Mouse (Mus musculus): Measurements from ENCODE around the gene BC052040. TPM values are rescaled to one million over a fixed set of nuclear protein-coding genes. Genes with fewer than 3 reads are reported as not detected.

The BC052040 gene
- total RNA-seq, 2 experiments from 2014 or later: 10.0 to 28.1 TPM

DNA sequence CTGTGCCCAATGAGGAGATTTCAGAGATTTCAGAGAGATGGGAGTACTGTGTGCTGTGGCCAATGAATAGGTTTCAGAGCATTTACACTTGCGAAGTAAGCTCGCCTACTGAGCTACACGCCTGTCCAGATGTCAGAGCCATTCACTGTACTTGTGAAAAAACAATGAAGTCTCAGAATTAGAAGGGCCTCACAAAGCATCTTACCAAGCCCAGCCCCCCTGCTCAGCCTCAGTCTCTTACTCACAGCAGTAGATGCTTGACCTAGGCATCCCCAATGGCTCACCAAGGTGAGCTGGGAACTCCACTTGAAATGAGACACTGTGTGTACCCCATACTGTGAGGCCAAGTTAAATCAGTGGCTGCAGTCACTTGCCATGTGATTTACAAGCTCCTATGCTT, 166.1 kb downstream of the BC052040 start:
- ATAC-seq (replicated peaks; ENCODE audit: low FRiP score, poor library complexity, severe bottlenecking): no peak

- no peak for ATAC-seq (replicated peaks; ENCODE audit: low FRiP score, poor library complexity, severe bottlenecking)
Observed at GRCm38 (mm10) chr2:115751177-115751576, 169.7 kb downstream of the BC052040 start.

GRCm38 (mm10) chr2:115757685-115758084, 176.2 kb downstream of the BC052040 start:
- ATAC-seq (replicated peaks; ENCODE audit: low FRiP score, poor library complexity, severe bottlenecking): no peak

GRCm38 (mm10) chr2:115758542-115758941, 177.0 kb downstream of the BC052040 start:
- ATAC-seq (replicated peaks; ENCODE audit: low FRiP score, poor library complexity, severe bottlenecking): no peak

DNA sequence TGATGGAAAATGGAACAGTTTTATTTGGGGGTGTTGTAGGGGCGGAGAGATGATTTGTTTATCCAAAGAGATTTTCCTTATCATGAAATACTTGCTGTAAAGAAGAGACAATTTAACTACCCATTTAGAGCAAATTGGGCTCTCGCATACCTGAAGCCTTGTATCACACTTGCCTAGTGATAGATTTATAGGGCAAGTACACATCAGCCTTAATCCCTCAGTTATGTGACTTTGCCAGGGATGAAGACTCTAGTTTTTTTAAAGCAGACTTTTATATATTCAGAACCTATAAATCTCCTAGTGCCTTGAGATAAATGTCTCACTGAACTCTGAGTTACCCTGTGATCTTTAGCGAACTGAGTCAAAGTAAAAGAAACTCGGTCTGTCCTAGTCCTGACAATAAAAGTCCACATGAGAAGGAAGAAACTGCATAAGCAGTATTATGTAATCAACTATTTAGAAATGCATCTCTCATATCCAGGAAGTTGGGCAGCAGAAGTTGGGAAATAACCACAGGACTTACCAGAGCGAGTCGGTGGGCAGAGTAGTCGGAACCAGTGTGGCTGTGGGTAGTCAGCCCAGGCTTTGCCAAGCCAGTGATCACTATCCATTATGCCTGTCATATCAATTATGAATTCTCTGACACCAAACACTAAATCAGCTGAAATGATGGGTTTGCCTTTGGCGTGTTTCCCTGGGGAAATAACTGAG, 183.2 kb downstream of the BC052040 start:
- ATAC-seq (replicated peaks; ENCODE audit: low FRiP score, poor library complexity, severe bottlenecking): no peak

DNA sequence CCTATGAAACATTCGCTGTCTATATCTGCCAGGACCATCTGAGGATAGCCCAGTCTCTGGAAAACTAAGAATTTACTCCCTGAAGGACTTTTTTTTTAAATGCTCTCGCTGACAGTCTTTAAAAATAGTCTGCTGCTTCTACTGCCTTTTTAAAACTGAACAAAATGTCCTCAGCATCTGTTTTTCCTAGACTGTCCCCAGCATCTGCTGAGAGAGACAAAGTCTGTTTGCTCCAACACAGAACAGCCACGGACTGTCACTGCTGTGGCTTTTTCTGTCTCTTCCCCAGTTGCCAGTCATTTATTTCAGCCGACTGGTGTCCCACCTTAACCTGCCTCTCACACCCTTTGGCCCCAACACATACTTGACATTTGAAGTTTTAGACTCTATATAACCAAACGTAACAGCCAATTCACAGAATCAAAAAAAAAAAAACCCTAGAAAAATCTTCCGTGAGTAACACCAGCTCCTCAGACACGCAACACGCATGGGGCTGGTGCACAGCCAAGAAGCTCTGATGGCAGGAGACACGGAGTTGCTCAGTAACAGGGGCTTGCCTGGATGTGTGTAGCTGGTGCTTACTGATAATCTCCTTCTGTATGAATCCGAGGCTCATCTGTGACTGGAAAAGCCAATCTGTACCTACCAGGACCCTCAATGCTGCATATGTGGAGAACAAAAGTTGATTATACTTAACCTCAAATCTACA, 188.2 kb downstream of the BC052040 start:
- no peak for ATAC-seq (replicated peaks; ENCODE audit: low FRiP score, poor library complexity, severe bottlenecking)

DNA sequence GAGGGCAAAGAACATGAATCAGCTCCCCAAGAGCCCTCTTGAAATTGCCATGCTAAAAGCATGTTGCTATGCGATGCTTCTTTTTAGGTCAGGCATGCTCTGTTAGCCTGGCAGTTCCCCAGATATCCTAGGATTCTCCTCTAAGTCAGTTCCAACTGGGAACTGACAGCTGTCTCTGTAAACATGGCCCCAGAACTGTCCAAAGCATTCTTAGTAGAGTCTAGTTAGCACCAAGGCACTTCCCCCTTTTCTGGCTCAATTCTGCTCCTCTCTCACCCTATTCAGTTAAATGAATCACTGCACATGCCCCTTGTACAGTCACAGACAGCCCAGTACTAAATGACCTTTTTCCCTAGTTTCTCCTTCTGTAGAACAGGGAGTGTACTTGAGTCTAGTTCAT, 191.2 kb downstream of the BC052040 start:
- ATAC-seq (replicated peaks; ENCODE audit: low FRiP score, poor library complexity, severe bottlenecking): no peak

DNA sequence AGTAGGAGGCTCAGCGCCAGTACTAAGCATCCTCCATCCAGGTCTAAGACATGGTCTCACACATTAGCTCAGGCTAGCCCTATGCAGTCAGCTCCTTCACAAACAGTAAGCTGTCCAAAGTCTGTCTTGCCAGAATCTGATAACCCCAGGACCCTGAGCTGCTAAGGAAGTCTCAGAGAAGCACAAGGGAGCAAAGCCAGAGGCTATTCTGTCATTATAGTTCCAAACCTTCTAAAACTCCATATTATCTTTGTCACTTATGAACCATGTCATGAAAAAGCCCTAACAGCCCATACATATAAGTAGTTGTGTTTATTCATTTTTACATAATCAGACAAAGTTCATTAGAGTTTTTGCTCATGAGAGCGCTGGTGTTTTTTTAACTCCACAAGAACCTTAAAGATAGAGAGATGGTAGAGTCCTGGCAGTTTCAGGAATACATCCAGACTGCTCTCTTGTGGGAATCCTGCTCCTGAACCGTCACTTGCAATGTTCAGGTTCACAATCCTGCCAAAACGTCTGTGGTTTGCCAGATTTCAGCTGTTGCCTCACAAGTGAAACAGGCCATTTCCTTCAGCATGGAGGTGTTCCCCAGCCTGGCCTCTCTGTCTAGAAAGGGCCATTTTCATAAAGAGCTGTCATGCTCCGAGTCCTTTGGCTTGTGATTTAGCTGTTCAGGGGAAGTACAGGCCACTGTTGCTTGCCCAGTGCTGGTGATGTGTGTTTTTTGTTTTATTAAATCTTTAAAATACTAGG, 192.8 kb downstream of the BC052040 start:
- ATAC-seq (replicated peaks; ENCODE audit: low FRiP score, poor library complexity, severe bottlenecking): no peak

DNA sequence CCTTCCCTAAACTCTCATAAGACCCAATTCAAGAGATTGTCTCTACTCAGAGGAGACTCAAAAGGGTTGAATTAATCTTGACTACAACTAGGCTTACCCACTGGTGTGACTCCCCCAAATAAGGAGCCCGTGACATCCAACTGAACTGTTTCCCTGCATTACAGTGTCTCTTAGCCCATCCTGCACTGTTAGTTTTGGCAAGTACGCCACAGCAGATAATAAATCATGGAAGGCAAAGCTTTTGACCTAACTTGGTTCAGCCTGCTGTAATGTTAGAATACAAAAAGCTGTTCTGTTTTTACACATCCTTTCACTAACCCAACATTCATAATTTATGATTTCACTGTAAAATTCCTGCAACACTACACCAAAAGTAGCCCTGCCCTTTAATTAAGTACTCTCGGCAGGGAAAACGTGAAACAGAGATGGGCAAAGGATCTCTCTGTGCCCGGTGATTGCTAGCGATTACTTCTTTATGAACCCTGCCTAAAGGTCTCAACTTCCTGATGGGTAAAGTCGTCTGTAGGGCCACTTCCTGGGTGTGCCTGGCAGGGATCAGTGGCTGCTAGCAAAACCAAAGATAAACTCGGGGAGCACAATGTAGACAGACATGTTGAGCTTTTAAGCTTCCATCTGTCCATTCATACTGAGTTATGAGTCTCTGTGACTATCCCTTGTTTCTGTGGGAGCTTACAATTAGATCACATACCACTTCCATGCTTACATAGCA, 194.1 kb downstream of the BC052040 start:
- ATAC-seq (replicated peaks; ENCODE audit: low FRiP score, poor library complexity, severe bottlenecking): no peak

DNA sequence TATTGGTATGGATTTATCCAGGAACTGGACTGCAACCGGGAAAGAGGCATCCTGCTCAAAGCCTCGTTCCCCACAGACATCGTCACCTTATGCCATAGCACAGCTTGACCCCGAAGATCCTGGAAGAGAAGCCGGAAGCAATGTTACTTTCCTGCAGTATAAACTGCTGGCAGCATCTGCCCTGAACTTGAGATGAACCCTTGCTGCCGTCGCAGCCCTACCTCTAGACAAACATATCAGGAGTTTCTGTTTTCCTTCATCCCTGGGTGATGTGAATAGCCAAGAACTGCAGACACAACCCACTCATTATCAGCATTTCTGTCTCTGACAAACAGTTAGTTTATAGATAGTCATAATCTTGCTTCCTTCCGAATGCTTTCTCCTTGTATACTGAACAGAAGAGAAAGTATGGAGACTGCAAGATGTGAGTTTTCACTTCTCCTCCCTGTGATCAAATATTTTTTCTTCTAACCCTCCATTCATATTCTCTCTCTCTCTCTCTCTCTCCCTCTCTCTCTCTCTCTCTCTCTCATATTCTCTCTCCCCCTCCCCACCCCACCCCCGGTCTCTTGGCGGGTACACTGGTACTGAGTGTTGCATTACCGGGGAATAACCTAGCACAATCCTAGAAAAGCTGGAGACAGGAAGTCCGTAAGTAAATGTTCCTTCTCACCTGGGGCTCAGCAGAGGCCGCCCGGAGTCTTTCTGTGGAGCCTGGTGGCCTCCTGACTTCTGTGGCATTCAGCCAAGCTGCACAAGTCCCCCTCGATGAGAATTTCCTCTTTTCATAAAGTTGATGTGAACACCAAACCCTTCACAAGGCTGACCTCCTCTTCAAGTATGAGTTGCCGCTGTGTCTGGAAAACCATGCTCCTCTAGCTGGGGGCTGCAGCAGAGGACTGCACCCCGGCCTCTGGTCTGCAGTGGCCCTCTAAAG, 195.7 kb downstream of the BC052040 start:
- ATAC-seq (replicated peaks; ENCODE audit: low FRiP score, poor library complexity, severe bottlenecking): no peak

GRCm38 (mm10) chr2:115780546-115781011, 199.1 kb downstream of the BC052040 start:
- no peak for ATAC-seq (replicated peaks; ENCODE audit: low FRiP score, poor library complexity, severe bottlenecking)

- no peak for ATAC-seq (replicated peaks; ENCODE audit: low FRiP score, poor library complexity, severe bottlenecking)
Observed at GRCm38 (mm10) chr2:115785687-115786086, 204.2 kb downstream of the BC052040 start.

- ATAC-seq (replicated peaks; ENCODE audit: low FRiP score, poor library complexity, severe bottlenecking): no peak
Observed at GRCm38 (mm10) chr2:115798839-115799238, 217.3 kb downstream of the BC052040 start.

GRCm38 (mm10) chr2:115808376-115808775, 226.9 kb downstream of the BC052040 start:
- no peak for ATAC-seq (replicated peaks; ENCODE audit: low FRiP score, poor library complexity, severe bottlenecking)

- ATAC-seq (replicated peaks; ENCODE audit: low FRiP score, poor library complexity, severe bottlenecking): no peak
Observed at GRCm38 (mm10) chr2:115813316-115813715, 231.8 kb downstream of the BC052040 start.

- ATAC-seq (replicated peaks; ENCODE audit: low FRiP score, poor library complexity, severe bottlenecking): no peak
Observed at GRCm38 (mm10) chr2:115813721-115814120, 232.2 kb downstream of the BC052040 start.

- no peak for ATAC-seq (replicated peaks; ENCODE audit: low FRiP score, poor library complexity, severe bottlenecking)
Observed at GRCm38 (mm10) chr2:115817959-115818358, 236.4 kb downstream of the BC052040 start.

DNA sequence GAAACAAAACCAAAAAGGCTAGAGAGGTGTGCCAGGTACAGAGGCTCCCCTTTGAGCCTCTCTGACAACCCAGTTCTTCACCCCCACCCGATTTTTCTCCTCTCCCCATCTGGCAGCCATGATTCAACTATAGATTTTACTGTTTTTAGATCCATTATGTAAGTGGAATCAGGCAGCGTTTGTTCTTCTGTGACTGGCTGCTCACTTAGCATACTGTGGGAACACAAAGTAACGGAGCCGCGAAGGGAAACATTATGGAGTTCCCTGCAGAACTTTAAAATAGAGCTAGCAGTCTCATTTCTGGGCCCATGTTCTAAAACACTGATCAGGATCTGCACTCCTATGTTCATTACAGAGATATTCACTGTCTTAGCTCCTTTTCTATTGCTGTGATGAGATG, 240.8 kb downstream of the BC052040 start:
- ATAC-seq (replicated peaks; ENCODE audit: low FRiP score, poor library complexity, severe bottlenecking): no peak
